Mouse (Mus musculus): ENCODE results near the gene Ccdc92b. TPM values are rescaled to one million over a fixed set of nuclear protein-coding genes. Genes with fewer than 3 reads are reported as not detected.

The Ccdc92b gene
- total and polyA plus RNA-seq, 3 experiments, result not detected

DNA sequence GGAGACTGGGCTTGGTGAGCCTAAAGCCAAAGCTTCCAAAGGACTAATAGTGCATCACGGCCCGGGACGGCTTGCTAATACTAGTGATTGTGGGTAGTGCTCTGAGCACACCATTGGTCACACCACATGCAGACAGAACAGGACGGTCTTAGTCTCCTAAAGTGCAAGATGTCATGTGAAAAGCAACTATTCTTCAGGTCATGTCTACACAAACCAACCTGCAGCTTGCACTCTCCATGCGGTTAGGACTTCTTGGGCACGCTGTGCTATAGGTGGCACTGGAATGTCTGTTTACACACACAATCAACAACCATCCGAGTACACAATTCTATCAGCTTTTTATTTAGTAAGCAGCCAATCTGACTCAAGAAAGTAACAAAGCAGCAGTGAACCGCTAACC is 55.3 kb downstream of the Ccdc92b start:
- Histone ChIP-seq H3K79me2 (replicated peaks; ENCODE audit: control insufficient read depth, extremely low read depth, insufficient read depth, poor library complexity, severe bottlenecking) (peaks cover 9% of the 10 kb centered on the region; the same call in 1 of the 2 replicates), H3K4me3 (replicated peaks in 1 of 3; ENCODE audit: low read depth in 2 of 3, low read length in 2 of 3, poor library complexity in 1 of 3) (no peak overlapping the region), H3K27me3 (replicated peaks) (no peaks in the 10 kb centered on the region), H3K4me1 (ENCODE audit: control insufficient read depth in 1 of 2, insufficient read depth in 2 of 2) (no peaks in the 10 kb centered on the region), H3K27ac (ENCODE audit: insufficient read depth, low read depth) (no peak overlapping the region), H3K36me3 (replicated peaks in 1 of 2; ENCODE audit: control insufficient read depth in 1 of 2, insufficient read depth in 1 of 2, low read length in 1 of 2) (peaks cover 61 to 91% of the 10 kb centered on the region in 2 experiments), H3K4me2 (ENCODE audit: insufficient read depth, low read depth, poor library complexity, severe bottlenecking) (no peak overlapping the region), H3K9me3 (replicated peaks; ENCODE audit: low read length) (no peaks in the 10 kb centered on the region), H3K9ac (ENCODE audit: insufficient read depth, low read depth) (no peak overlapping the region)
- in situ Hi-C loops (cut with MboI; ENCODE audit: low pct_ligation_motif_present, low pct_unique_long_range_greater_than_20kb, low sequenced_read_pairs), result no loop called here
- DNase-seq (ENCODE audit: extremely low read depth), result no peak
- TF ChIP-seq USF2 (conservative IDR thresholded peaks at IDR 0.05; ENCODE audit: low read depth, low read length), result no peak
- peak; percentile 61; the same call in 1 of the 2 replicates for TF ChIP-seq POLR2AphosphoS2 (IDR thresholded peaks at IDR 0.05; ENCODE audit: low read depth, low read length)
- no peak for TF ChIP-seq SMC3 (IDR thresholded peaks at IDR 0.05; ENCODE audit: low read depth, low read length)
- TF ChIP-seq RCOR1 (conservative IDR thresholded peaks at IDR 0.05; ENCODE audit: low read depth, low read length), result no peak
- no peak for TF ChIP-seq EP300 (IDR thresholded peaks at IDR 0.05; ENCODE audit: low read length)
- TF ChIP-seq HCFC1 (IDR thresholded peaks at IDR 0.05; ENCODE audit: low read depth, low read length), result no peak
- dilution Hi-C loops (cut with MboI; ENCODE audit: extremely low pct_ligation_motif_present, extremely low pct_unique_long_range_greater_than_20kb, low sequenced_read_pairs), result no loop called here

DNA sequence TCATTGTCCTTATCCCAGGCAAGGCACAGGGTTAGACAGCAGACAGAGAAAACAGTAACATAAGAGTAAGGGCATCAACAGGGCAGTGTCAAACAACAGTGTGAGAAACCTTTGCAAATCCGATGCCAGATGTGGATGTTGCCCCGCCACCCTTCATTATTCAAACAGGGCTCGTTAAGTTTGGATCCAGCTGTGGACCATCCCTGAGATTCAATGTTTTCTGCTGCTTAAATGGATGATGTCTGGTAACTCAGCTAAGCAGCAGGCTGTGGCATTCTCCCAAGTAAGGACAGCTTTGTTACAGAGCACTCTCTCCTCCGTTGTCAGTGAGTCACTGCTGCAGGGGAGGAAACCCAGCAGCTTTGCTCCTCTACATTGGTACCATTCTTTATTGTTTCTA is 55.8 kb downstream of the Ccdc92b start:
- no peaks in the 10 kb centered on the region for H3K4me1 ChIP-seq (ENCODE audit: control insufficient read depth in 1 of 2, insufficient read depth in 2 of 2)
- H3K9ac ChIP-seq (ENCODE audit: insufficient read depth, low read depth), result no peak overlapping the region
- H3K4me3 ChIP-seq (replicated peaks in 1 of 3; ENCODE audit: low read depth in 2 of 3, low read length in 2 of 3, poor library complexity in 1 of 3), result no peak overlapping the region
- DNase-seq (ENCODE audit: extremely low read depth), result no peak
- no peaks in the 10 kb centered on the region for H3K27me3 ChIP-seq (replicated peaks)
- H3K4me2 ChIP-seq (ENCODE audit: insufficient read depth, low read depth, poor library complexity, severe bottlenecking), result no peak overlapping the region
- in situ Hi-C loops (cut with MboI; ENCODE audit: low pct_ligation_motif_present, low pct_unique_long_range_greater_than_20kb, low sequenced_read_pairs) (no loop called here), dilution Hi-C loops (cut with MboI; ENCODE audit: extremely low pct_ligation_motif_present, extremely low pct_unique_long_range_greater_than_20kb, low sequenced_read_pairs) (no loop called here)
- peaks cover 9% of the 10 kb centered on the region; the same call in 1 of the 2 replicates for H3K79me2 ChIP-seq (replicated peaks; ENCODE audit: control insufficient read depth, extremely low read depth, insufficient read depth, poor library complexity, severe bottlenecking)
- no peak overlapping the region for H3K27ac ChIP-seq (ENCODE audit: insufficient read depth, low read depth)
- TF ChIP-seq BHLHE40 (IDR thresholded peaks at IDR 0.05; ENCODE audit: low read depth, low read length) (no peak), POLR2AphosphoS2 (IDR thresholded peaks at IDR 0.05; ENCODE audit: low read depth, low read length) (0 out of 2 replicates have a peak, but pooled peaks have one; percentile 65), RCOR1 (conservative IDR thresholded peaks at IDR 0.05; ENCODE audit: low read depth, low read length) (no peak)
- H3K9me3 ChIP-seq (replicated peaks; ENCODE audit: low read length), result no peaks in the 10 kb centered on the region
- peaks cover 60 to 91% of the 10 kb centered on the region in 2 experiments for H3K36me3 ChIP-seq (replicated peaks in 1 of 2; ENCODE audit: control insufficient read depth in 1 of 2, insufficient read depth in 1 of 2, low read length in 1 of 2)

Other genes starting within 250 kb of the Ccdc92b start
- 74.6 and 79.8 TPM in 2 replicates for gene Rap1gap2, start 8.7 kb upstream of the Ccdc92b start, total RNA-seq (2012; rRNA removed)
- gene Rap1gap2, start 8.7 kb upstream of the Ccdc92b start, total RNA-seq (2014; rRNA removed), result 53.8 and 55.4 TPM in 2 replicates
- gene Rap1gap2, start 8.7 kb upstream of the Ccdc92b start, polyA plus RNA-seq (2012; ENCODE audit: insufficient read length, low read depth), result 69.8 and 76.6 TPM in 2 replicates
- 86.4 and 120 TPM in 2 replicates for gene Cluh, start 29.9 kb downstream of the Ccdc92b start, total RNA-seq (2012; rRNA removed)
- 63.1 and 74.9 TPM in 2 replicates for gene Cluh, start 29.9 kb downstream of the Ccdc92b start, total RNA-seq (2014; rRNA removed)
- gene Cluh, start 29.9 kb downstream of the Ccdc92b start, polyA plus RNA-seq (2012; ENCODE audit: insufficient read length, low read depth), result 143 and 151 TPM in 2 replicates
- gene Pafah1b1, start 105.1 kb downstream of the Ccdc92b start, total RNA-seq (2012; rRNA removed), result 53.9 and 54.5 TPM in 2 replicates
- 107 and 143 TPM in 2 replicates for gene Pafah1b1, start 105.1 kb downstream of the Ccdc92b start, total RNA-seq (2014; rRNA removed)
- 136 and 140 TPM in 2 replicates for gene Pafah1b1, start 105.1 kb downstream of the Ccdc92b start, polyA plus RNA-seq (2012; ENCODE audit: insufficient read length, low read depth)
- 79.3 and 100 TPM in 2 replicates for gene Mettl16, start 151.2 kb downstream of the Ccdc92b start, total RNA-seq (2012; rRNA removed)
- 80.0 and 90.7 TPM in 2 replicates for gene Mettl16, start 151.2 kb downstream of the Ccdc92b start, total RNA-seq (2014; rRNA removed)
- 111 and 119 TPM in 2 replicates for gene Mettl16, start 151.2 kb downstream of the Ccdc92b start, polyA plus RNA-seq (2012; ENCODE audit: insufficient read length, low read depth)
- 3.6 and 4.7 TPM in 2 replicates for gene Mnt, start 211.3 kb downstream of the Ccdc92b start, total RNA-seq (2012; rRNA removed)
- 1.4 and 1.6 TPM in 2 replicates for gene Mnt, start 211.3 kb downstream of the Ccdc92b start, total RNA-seq (2014; rRNA removed)
- gene Mnt, start 211.3 kb downstream of the Ccdc92b start, polyA plus RNA-seq (2012; ENCODE audit: insufficient read length, low read depth), result 29.0 and 30.6 TPM in 2 replicates

Measured in CH12.LX (cell line).